Mouse (Mus musculus) limb, embryonic 15.5 days (tissue): Measurements from ENCODE around the gene Ccser1. TPM values are rescaled to one million over a fixed set of nuclear protein-coding genes. Genes with fewer than 3 reads are reported as not detected.
A peak's percentile ranks its signal among the peaks of the same experiment; 100 is the strongest.

Experiments
- ATAC-seq: fragments of 200-750 bp; cut with Nextera tagmentation; 2 replicates; pipeline ENCODE4 v1.8.0; 2017; ENCODE audit warnings: low read depth, moderate TSS enrichment; ENCODE audit not compliant: insufficient number of reproducible peaks, low FRiP score, low TSS enrichment
- H3K27ac ChIP-seq: fragments of 300-500 bp; sonication (generic); 2 replicates; pipeline ENCODE4 v1.5.1; 2015; ENCODE audit warnings: moderate library complexity, mild to moderate bottlenecking, inconsistent platforms
- H3K27me3 ChIP-seq: fragments of 300-500 bp; sonication (generic); 2 replicates; pipeline ENCODE4 v1.6.1; 2015; ENCODE audit warnings: inconsistent platforms
- H3K36me3 ChIP-seq: fragments of 300-500 bp; sonication (generic); 2 replicates; pipeline ENCODE4 v1.6.1; 2015; ENCODE audit warnings: inconsistent platforms
- H3K4me1 ChIP-seq: fragments of 300-500 bp; sonication (generic); 2 replicates; pipeline ENCODE4 v1.6.1; 2015; ENCODE audit warnings: inconsistent platforms
- H3K4me2 ChIP-seq: fragments of 300-500 bp; sonication (generic); 2 replicates; pipeline ENCODE4 v1.6.1; 2015; ENCODE audit warnings: mild to moderate bottlenecking, inconsistent platforms
- H3K4me3 ChIP-seq: fragments of 300-500 bp; sonication (generic); 2 replicates; pipeline ENCODE4 v1.5.1; 2015; ENCODE audit warnings: mild to moderate bottlenecking, inconsistent platforms
- H3K9ac ChIP-seq: fragments of 300-500 bp; sonication (generic); 2 replicates; pipeline ENCODE4 v1.6.1; 2015; ENCODE audit warnings: inconsistent platforms
- H3K9me3 ChIP-seq: fragments of 300-500 bp; sonication (generic); 2 replicates; pipeline ENCODE4 v1.6.1; 2016; ENCODE audit warnings: inconsistent platforms
- WGBS: fragments of 180-500 bp; shearing (Covaris S2); methylation state at CpG from one replicate; pipeline ENCODE4 v1.1.7; 2015; 5-methylcytosine and 5-hydroxymethylcytosine counted together
- polyA plus RNA-seq: library from polyadenylated mRNA; unstranded; fragments of >200 nt; fragmentation: Nextera tagmentation; extraction: Ambion mirVana; gene quantifications from 2 replicates; pipeline ENCODE4 v1.2.1, GENCODE M21; 2015

Ccser1 gene
- polyA plus RNA-seq, 1 experiment from 2014 or later = 8.7 TPM

DNA sequence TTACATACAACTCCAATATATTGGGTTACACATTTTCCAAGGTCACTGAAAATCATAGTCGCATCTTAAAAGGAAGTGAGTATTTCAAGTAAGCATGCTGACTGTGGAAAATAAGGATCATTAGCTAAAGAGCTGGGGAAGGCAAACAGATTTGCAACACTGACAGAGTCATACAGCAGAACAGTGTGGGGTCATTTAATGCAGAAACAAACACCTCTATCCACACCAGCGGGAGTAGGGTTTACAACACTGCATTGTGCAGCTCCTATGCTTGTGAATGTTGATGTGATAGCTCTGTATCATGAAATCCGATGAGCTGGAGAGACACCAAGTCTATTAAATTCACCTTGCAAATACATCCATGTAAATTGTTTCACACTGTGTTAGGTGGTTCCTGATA is 202.9 kb downstream of the Ccser1 start:
- H3K9ac ChIP-seq = no peak overlapping the region
- no peak for ATAC-seq
- WGBS = 55% methylated on average over 3 of the region's 3 CpGs
- no peak overlapping the region for H3K4me3 ChIP-seq
- H3K27ac ChIP-seq = no peak overlapping the region
- H3K9me3 ChIP-seq = no peaks in the 10 kb centered on the region
- no peaks in the 10 kb centered on the region for H3K4me1 ChIP-seq
- no peaks in the 10 kb centered on the region for H3K27me3 ChIP-seq
- H3K36me3 ChIP-seq = no peaks in the 10 kb centered on the region
- H3K4me2 ChIP-seq = no peak overlapping the region

DNA sequence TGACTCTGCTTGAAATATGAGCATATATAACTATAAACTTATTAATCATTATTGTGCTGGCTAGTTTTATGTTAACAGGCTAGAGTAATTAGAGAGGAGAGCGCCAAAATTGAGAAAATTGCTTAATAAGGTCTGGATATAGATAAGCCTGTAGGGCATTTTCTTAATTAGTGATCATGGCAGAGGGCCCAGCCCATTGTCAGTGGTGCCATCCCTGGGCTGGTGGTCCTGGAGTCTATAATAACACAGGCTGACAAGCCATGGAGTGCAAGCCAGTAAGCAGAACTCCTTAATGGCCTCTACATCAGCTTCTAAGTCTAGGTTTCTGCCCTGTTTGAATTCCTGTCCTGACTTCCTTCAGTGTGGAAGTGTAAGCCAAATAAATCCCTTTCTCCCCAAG is 206.9 kb downstream of the Ccser1 start:
- Histone ChIP-seq H3K27ac (no peak overlapping the region), H3K9ac (no peak overlapping the region), H3K4me1 (no peaks in the 10 kb centered on the region), H3K9me3 (no peaks in the 10 kb centered on the region), H3K36me3 (no peaks in the 10 kb centered on the region), H3K4me3 (no peak overlapping the region), H3K27me3 (no peaks in the 10 kb centered on the region), H3K4me2 (no peak overlapping the region)
- WGBS = 60% methylated on average over 1 of the region's 1 CpGs
- no peak for ATAC-seq

DNA sequence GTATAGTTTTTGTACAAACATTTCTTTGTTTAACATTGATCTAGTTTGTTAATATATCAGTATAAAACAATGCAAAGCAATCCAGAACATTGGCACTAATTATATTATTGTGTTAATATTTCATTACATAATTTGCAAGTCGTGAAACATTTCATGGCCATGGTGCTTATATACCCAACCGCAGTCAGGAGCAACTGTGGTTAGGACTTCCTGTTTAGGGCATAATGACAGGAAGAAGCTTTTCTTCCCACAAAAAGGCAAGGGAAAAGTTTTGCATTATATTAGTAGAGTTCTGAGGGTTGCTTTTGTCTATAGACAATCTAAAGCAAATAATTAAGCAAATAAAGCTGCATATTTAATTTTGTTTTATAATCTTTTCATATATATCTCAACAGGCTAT is 247.4 kb downstream of the Ccser1 start:
- H3K4me3 ChIP-seq = no peak overlapping the region
- 0 out of 2 replicates have a peak, but pooled peaks cover 2% of the 10 kb centered on the region for H3K4me1 ChIP-seq
- ATAC-seq = no peak
- no peak overlapping the region for H3K4me2 ChIP-seq
- WGBS = 72% methylated on average over 2 of the region's 2 CpGs
- no peaks in the 10 kb centered on the region for H3K9me3 ChIP-seq
- no peaks in the 10 kb centered on the region for H3K36me3 ChIP-seq
- H3K27ac ChIP-seq = no peak overlapping the region
- H3K9ac ChIP-seq = no peak overlapping the region
- H3K27me3 ChIP-seq = no peaks in the 10 kb centered on the region

DNA sequence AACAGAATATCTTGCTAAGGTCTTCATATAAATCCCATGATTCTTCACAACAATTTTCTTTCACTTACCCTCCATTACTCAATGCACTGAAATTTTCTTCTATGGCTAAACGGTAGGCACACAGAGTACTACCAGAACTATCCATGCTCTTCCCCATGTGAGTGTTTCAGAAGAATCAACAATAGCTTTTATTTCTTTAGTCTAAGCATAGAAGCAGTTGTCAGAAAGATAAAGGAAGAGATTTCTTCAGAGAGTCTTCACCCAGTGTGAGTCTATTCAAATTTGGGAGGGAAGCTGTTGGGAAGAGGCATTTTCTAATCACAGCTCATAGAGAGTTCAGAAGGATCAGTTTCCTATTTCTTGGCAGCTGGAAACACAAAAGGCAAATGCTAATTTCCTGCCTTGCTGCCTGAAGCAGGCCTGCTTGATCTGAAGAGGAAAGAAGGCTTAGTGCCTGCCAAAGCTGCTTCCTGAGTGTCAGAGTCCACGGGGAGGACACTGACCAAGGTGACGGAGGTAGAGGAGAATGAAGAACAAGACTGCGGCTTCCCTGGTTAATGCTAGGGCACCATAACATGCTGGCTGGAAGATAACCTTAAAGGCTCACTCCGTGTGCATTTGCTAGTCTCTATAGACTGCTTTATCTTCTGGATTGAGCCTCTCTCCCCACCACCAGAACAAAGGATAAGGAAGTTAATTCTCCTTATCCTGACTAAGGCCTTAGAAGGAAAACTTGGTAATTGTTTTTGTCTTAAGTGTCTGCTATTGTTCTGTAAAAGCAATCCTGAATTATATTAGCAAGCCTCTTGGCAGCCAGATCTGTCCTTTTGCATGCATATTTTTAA is 251.0 kb downstream of the Ccser1 start:
- H3K4me2 ChIP-seq = no peak overlapping the region
- H3K4me1 ChIP-seq = 0 out of 2 replicates have a peak, but pooled peaks cover 2% of the 10 kb centered on the region
- H3K9ac ChIP-seq = no peak overlapping the region
- H3K9me3 ChIP-seq = no peaks in the 10 kb centered on the region
- H3K36me3 ChIP-seq = no peaks in the 10 kb centered on the region
- H3K4me3 ChIP-seq = no peak overlapping the region
- ATAC-seq = no peak
- H3K27me3 ChIP-seq = no peaks in the 10 kb centered on the region
- WGBS = 33% methylated on average over 5 of the region's 5 CpGs
- peak overlapping the region; percentile 54 for H3K27ac ChIP-seq

DNA sequence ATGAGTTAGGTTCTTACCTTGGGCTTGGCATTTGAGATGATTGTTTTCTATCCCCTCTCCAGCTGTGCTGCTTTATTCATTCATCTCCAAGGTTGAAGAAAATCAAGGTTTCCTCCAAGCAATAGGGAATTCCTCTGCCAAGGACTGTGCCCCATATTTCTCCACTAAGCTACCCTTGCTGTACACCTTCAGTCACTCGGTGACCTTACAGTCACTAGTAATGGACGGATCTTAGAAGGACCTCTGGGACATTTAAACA is 251.5 kb downstream of the Ccser1 start:
- Histone ChIP-seq H3K4me3 (no peak overlapping the region), H3K9me3 (no peaks in the 10 kb centered on the region), H3K9ac (no peak overlapping the region), H3K36me3 (no peaks in the 10 kb centered on the region), H3K4me2 (no peak overlapping the region), H3K27ac (peak overlapping the region; percentile 54; the same call in 1 of the 2 replicates), H3K27me3 (no peaks in the 10 kb centered on the region), H3K4me1 (0 out of 2 replicates have a peak, but pooled peaks cover 2% of the 10 kb centered on the region)
- 72% methylated on average over 2 of the region's 2 CpGs for WGBS
- ATAC-seq = no peak

DNA sequence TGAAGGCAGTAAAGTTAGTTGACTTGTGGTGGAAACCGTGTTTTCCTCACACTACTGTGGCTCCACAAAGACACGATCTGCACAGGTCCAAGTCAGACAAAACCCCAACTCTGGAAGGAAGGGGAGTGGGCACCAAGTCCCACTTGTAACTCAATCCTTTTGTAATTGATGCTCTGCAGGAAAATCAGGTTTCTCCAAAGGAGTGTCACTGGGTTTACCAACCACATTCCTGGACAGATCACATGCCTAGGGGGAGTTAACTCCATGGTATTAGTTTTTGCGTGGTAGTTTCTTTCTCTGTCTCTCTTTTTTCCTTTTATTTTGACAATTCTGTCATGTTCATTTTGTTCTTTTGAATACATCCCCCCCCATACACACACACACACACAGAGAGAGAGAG is 252.0 kb downstream of the Ccser1 start:
- H3K36me3 ChIP-seq = no peaks in the 10 kb centered on the region
- H3K9me3 ChIP-seq = no peaks in the 10 kb centered on the region
- H3K27ac ChIP-seq = 0 out of 2 replicates have a peak overlapping the region, but pooled peaks have one; percentile 54
- no peaks in the 10 kb centered on the region for H3K27me3 ChIP-seq
- no peak for ATAC-seq
- H3K4me3 ChIP-seq = no peak overlapping the region
- H3K9ac ChIP-seq = no peak overlapping the region
- no peak overlapping the region for H3K4me2 ChIP-seq
- 47% methylated on average over 3 of the region's 3 CpGs for WGBS
- 0 out of 2 replicates have a peak, but pooled peaks cover 2% of the 10 kb centered on the region for H3K4me1 ChIP-seq

DNA sequence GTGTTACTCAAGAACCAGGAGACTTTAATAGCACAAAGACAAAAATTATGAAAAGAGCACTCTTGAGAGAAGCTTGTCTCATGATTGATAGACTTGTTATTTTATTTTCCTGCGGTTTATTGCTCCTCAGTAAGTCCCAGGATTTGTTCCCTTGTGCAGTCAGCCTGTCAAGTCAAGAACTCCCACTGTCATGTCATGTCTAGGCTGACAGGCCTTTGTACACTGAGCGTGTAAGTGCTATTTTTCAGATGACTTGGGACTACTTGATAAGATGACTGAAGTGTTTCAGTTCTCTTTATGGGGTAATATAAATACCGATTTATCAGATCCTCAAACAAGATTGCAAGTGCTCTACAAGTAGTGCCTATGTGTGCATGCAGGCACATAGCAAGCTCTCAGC is 252.6 kb downstream of the Ccser1 start:
- ATAC-seq = no peak
- no peak overlapping the region for H3K9ac ChIP-seq
- no peak overlapping the region for H3K27ac ChIP-seq
- no peak overlapping the region for H3K4me2 ChIP-seq
- H3K4me3 ChIP-seq = no peak overlapping the region
- 69% methylated on average over 3 of the region's 3 CpGs for WGBS
- H3K9me3 ChIP-seq = no peaks in the 10 kb centered on the region
- H3K27me3 ChIP-seq = no peaks in the 10 kb centered on the region
- H3K4me1 ChIP-seq = 0 out of 2 replicates have a peak, but pooled peaks cover 2% of the 10 kb centered on the region
- no peaks in the 10 kb centered on the region for H3K36me3 ChIP-seq

DNA sequence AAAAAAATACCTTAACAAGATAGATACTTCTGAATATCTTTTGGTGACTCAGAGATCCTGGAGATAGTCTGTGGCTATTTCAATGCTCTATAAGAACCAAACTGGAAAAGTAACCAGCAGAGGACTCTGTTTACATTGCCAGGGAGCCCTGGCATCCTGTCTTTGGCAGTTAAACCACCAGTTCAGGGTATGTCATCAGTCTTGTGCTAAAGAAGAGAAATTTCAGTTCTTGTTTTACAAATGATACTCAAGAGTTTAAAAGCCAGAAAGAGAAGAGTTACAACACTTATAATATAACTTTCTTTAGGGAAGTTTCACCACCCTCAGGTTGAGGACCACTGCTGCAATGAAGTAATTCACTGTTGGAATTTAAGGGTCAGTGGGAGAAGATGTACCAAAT is 258.0 kb downstream of the Ccser1 start:
- Histone ChIP-seq H3K9me3 (no peaks in the 10 kb centered on the region), H3K27ac (no peak overlapping the region), H3K27me3 (no peaks in the 10 kb centered on the region), H3K36me3 (no peaks in the 10 kb centered on the region), H3K9ac (no peak overlapping the region), H3K4me2 (no peak overlapping the region), H3K4me3 (no peak overlapping the region), H3K4me1 (no peaks in the 10 kb centered on the region)
- no peak for ATAC-seq

DNA sequence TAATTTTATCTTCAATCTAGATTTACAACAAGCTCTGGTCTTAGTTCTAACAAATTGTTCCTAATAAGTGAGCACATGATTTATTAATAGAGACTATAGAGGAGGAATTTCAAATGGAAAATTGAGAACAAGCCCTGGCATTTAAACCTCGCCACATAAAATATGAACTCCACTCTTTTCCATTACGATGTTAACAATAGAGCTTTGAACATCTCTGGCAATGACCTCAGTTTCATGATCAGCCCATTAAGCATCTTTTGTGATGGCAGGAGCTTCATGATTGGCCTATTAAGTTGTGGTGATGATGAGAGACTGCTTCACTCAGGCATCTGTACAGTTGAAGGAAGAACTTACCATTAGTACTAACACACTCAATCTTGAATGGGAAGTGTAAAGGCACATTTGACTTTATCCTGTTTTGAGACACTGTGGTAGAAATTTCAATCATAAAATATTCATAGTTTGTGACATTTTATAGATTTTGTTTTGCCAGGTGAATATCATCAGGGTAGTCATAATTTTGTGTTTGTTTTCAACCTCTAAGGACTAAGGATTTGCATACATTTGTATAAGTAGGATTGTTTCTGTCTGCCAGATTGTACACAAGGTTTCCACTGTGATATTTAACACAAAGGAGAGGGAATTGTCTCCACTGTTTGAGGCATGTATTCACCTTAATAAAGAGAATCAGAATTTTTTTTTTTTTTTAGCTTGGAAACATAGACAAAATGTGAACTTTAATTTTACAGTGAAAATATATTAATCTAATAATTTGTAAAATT is 291.4 kb downstream of the Ccser1 start:
- H3K27me3 ChIP-seq = no peaks in the 10 kb centered on the region
- H3K4me1 ChIP-seq = no peaks in the 10 kb centered on the region
- no peaks in the 10 kb centered on the region for H3K36me3 ChIP-seq
- no peak overlapping the region for H3K27ac ChIP-seq
- no peak overlapping the region for H3K9ac ChIP-seq
- H3K9me3 ChIP-seq = no peaks in the 10 kb centered on the region
- WGBS = 58% methylated on average over 2 of the region's 2 CpGs
- H3K4me3 ChIP-seq = no peak overlapping the region
- no peak for ATAC-seq
- no peak overlapping the region for H3K4me2 ChIP-seq

DNA sequence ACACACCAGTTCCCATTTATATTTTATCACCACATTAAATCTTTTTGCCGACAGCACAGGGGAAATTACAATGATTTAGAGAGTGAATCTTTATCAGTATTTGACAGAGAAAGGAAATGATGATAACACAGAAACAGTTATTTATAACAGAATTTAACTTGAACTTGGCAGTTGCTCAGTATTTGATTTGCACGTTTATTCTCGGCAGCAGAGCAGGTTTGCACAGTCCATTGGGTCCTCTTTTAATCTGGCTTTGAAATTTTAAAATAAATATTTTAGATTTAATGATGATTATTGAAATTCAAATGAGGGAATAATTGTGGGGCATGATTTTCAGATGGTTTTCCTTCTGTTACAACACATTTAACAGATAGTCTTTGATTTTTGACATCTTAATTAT is 305.2 kb downstream of the Ccser1 start:
- 68% methylated on average over 3 of the region's 3 CpGs for WGBS
- no peak overlapping the region for H3K4me2 ChIP-seq

DNA sequence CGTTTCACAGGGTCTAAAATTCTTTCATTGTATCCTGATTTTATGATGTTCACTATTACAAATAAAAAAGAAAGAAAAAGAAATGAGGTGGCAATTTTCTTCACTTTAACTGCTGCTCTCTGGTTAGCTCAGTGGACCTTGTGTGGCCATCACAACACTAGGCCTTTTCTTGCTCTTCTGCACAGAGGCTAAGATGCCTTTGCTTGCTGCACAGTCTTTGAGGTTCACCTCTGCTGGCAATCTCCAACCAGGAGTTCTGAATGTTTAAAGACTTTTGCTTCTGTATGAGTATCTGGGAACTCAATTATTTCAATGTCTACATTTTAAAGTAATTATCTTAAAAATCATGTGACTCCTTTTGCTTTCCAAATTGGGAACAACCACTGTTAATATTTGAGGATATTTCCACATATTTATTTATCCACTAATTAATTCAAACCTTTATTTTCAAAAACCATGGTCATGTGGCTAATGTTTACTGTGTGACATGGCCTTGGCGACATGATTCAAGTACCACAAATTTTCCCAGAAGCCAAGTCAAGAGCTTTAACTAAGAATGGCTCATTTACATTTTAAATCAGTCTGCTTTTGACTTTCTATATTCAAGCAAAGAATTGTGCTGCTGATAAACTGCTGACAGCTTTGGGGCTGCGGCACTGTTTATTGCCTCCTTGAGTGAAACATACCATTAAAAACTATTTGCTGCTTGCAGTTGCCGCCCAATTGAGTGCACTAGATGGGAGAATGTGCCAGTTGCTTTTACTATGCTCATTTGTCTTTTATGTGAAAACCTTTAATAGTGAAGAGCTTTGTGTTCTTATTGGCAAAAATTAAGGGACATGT is 312.1 kb downstream of the Ccser1 start:
- no peak overlapping the region for H3K9ac ChIP-seq
- H3K4me3 ChIP-seq = no peak overlapping the region
- H3K4me2 ChIP-seq = no peak overlapping the region
- WGBS = 45% methylated on average over 4 of the region's 4 CpGs
- no peak for ATAC-seq
- no peaks in the 10 kb centered on the region for H3K4me1 ChIP-seq
- H3K9me3 ChIP-seq = no peaks in the 10 kb centered on the region
- no peak overlapping the region for H3K27ac ChIP-seq
- H3K27me3 ChIP-seq = no peaks in the 10 kb centered on the region
- no peaks in the 10 kb centered on the region for H3K36me3 ChIP-seq

More for the DNA sequence above, 305.2 kb downstream of the Ccser1 start:
- Histone ChIP-seq H3K9me3 (no peaks in the 10 kb centered on the region), H3K36me3 (no peaks in the 10 kb centered on the region), H3K27me3 (no peaks in the 10 kb centered on the region), H3K27ac (no peak overlapping the region), H3K4me1 (no peaks in the 10 kb centered on the region), H3K4me3 (no peak overlapping the region), H3K9ac (no peak overlapping the region)
- ATAC-seq = no peak

DNA sequence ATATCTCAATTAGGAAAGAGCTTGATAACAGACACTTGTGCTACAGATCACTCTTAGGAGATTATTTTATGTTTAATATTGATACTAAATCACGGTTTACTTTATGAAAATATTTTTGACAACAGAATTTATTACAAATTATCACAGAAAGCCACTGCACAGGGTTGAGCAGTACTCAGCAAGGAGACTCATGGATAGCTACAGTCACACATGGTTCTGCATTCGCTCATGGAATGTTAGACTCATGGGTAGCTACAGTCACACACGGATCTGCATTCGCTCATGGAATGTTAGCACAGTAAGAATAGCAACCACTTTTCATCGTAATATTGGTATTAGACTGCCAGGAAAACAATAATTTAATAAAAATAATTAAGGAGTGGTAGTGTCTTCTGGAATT is 313.3 kb downstream of the Ccser1 start:
- Histone ChIP-seq H3K4me1 (no peaks in the 10 kb centered on the region), H3K9me3 (no peaks in the 10 kb centered on the region), H3K27me3 (no peaks in the 10 kb centered on the region), H3K36me3 (no peaks in the 10 kb centered on the region), H3K4me3 (no peak overlapping the region), H3K4me2 (no peak overlapping the region), H3K9ac (no peak overlapping the region), H3K27ac (no peak overlapping the region)
- 89% methylated on average over 5 of the region's 5 CpGs for WGBS
- ATAC-seq = no peak
